Mouse (Mus musculus) stomach, embryonic 15.5 days (tissue): ENCODE measurements at regions not wholly inside any gene's neighbourhood (a gene's known extent, or its start where the extent isn't known, plus 50 kb on each side); places are given as distances from the start of the nearest gene placed in this dataset.

Experiments
- ATAC-seq: fragments of 200-750 bp; cut with Nextera tagmentation; 2 replicates; pipeline ENCODE4 v1.8.0; 2017; ENCODE audit warnings: low read depth, moderate number of reproducible peaks, moderate TSS enrichment; ENCODE audit not compliant: insufficient read depth, low FRiP score
- H3K27ac ChIP-seq: fragments of 300-500 bp; sonication (generic); 2 replicates; pipeline ENCODE4 v1.5.1; 2015; ENCODE audit warnings: mild to moderate bottlenecking, inconsistent platforms
- H3K27me3 ChIP-seq: fragments of 300-500 bp; sonication (generic); replicated peaks from 2 replicates; pipeline ENCODE4 v1.6.1; 2015; ENCODE audit warnings: inconsistent platforms
- H3K36me3 ChIP-seq: fragments of 300-500 bp; sonication (generic); 2 replicates; pipeline ENCODE4 v1.6.1; 2015; ENCODE audit warnings: inconsistent platforms
- H3K4me1 ChIP-seq: fragments of 300-500 bp; sonication (generic); 2 replicates; pipeline ENCODE4 v1.6.1; 2015; ENCODE audit warnings: inconsistent platforms
- H3K4me2 ChIP-seq: fragments of 300-500 bp; sonication (generic); 2 replicates; pipeline ENCODE4 v1.6.1; 2015; ENCODE audit warnings: mild to moderate bottlenecking, inconsistent platforms
- H3K4me3 ChIP-seq: fragments of 300-500 bp; sonication (generic); replicated peaks from 2 replicates; pipeline ENCODE4 v1.5.1; 2015; ENCODE audit warnings: inconsistent platforms
- H3K9ac ChIP-seq: fragments of 300-500 bp; sonication (generic); 2 replicates; pipeline ENCODE4 v1.6.1; 2015; ENCODE audit warnings: inconsistent platforms
- H3K9me3 ChIP-seq: fragments of 300-500 bp; sonication (generic); 2 replicates; pipeline ENCODE4 v1.6.1; 2016; ENCODE audit warnings: inconsistent platforms
- WGBS: fragments of 180-500 bp; shearing (Covaris S2); methylation state at CpG from one replicate; pipeline ENCODE4 v1.1.7; 2015; 5-methylcytosine and 5-hydroxymethylcytosine counted together

DNA sequence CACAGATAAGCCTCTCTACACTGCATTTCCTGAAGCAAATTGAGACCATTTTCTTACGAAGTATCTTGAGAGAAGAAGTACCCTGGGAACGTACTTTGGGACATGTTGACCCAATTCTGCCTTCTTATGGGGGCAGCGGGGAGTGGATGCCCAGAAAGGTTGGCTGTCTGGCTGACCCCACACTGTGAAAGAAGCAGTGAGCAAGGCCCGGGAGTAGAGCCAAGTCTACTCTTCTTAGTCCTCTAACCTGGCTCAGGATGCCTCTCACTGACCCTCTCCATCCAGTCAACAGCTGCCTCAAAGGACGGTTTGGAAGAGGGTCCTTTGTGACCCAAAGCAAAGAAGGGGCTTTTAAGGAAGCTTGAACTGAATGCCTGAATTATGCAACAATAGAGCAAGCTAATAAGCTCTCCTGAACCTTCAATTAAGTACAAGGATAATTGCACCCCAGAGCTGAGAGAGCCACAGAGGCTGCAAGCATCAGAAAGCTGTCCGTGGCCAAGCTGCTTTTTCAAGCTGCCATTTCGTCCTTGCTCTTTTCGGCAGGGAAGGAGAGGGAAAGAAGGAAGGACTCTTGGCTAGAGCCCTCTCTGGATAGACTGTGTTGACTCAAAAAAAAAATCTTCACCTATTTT, 70.3 kb downstream of the Pctp start:
- ATAC-seq: no peak
- 79% methylated on average over 8 of the region's 8 CpGs for WGBS
- Histone ChIP-seq H3K4me2 (no peak overlapping the region), H3K9ac (no peak overlapping the region), H3K9me3 (no peaks in the 10 kb centered on the region), H3K27ac (no peak overlapping the region), H3K27me3 (no peaks in the 10 kb centered on the region), H3K4me3 (no peak overlapping the region), H3K4me1 (no peaks in the 10 kb centered on the region), H3K36me3 (no peaks in the 10 kb centered on the region)

- no peak for ATAC-seq
- H3K9ac ChIP-seq: no peak overlapping the region
- H3K4me1 ChIP-seq: no peaks in the 10 kb centered on the region
- no peaks in the 10 kb centered on the region for H3K27me3 ChIP-seq
- H3K27ac ChIP-seq: no peak overlapping the region
- H3K9me3 ChIP-seq: no peaks in the 10 kb centered on the region
- WGBS: 77% methylated on average over 12 of the region's 12 CpGs
- H3K4me2 ChIP-seq: no peak overlapping the region
- H3K36me3 ChIP-seq: no peaks in the 10 kb centered on the region
- H3K4me3 ChIP-seq: no peak overlapping the region
Measured at GRCm38 (mm10) chr11:89929115-89929988, 73.3 kb downstream of the Pctp start.

- no peak overlapping the region for H3K4me2 ChIP-seq
- H3K27me3 ChIP-seq: no peaks in the 10 kb centered on the region
- WGBS: 70% methylated on average over 3 of the region's 3 CpGs
- no peaks in the 10 kb centered on the region for H3K36me3 ChIP-seq
- no peak for ATAC-seq
- H3K27ac ChIP-seq: no peak overlapping the region
- no peak overlapping the region for H3K4me3 ChIP-seq
- no peak overlapping the region for H3K9ac ChIP-seq
- no peaks in the 10 kb centered on the region for H3K4me1 ChIP-seq
- H3K9me3 ChIP-seq: no peaks in the 10 kb centered on the region
Measured at GRCm38 (mm10) chr11:89927483-89928156, 75.1 kb downstream of the Pctp start.

DNA sequence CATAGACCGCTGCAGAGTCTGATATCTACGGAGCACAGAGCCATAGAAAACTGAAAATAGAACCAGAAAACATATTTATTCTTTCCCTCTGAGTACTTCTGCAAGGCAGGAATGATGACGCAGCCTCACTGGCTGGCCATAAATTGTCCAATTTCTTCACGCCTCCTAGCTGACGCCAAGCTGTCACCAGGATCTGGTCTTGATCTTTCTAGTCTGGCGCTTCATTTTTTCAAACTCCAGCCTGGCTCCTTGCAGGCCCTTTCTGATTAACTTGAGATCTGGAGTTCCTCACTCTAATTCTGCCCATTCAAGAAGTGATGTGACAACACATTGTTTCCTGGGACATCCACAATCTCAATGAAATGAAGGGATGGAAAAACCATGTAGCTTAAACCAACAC, 80.1 kb downstream of the Pctp start:
- no peaks in the 10 kb centered on the region for H3K9me3 ChIP-seq
- ATAC-seq: no peak
- no peaks in the 10 kb centered on the region for H3K27me3 ChIP-seq
- no peak overlapping the region for H3K4me3 ChIP-seq
- WGBS: 53% methylated on average over 6 of the region's 6 CpGs
- no peaks in the 10 kb centered on the region for H3K36me3 ChIP-seq
- H3K27ac ChIP-seq: no peak overlapping the region
- no peak overlapping the region for H3K9ac ChIP-seq
- H3K4me1 ChIP-seq: no peaks in the 10 kb centered on the region
- no peak overlapping the region for H3K4me2 ChIP-seq

DNA sequence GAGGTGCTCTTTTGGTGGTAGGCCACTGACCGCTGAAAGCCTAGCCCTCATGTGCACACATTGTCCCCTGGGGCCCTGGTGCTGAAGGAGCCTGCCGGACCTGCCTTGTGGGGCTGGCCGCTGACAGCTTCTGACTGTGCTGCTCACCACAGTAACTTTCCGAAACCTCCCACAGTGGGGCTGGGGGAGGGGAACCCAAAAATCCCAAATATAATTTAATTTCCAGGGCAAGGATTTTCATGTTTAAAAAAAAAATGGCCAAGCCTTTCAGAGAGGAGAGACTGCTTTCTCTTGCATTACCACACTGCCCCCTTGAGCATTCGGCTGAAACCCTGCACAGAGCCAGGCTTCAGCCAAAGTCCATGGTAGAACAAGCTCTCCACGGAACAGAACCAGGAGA, 81.5 kb downstream of the Pctp start:
- Histone ChIP-seq H3K36me3 (no peaks in the 10 kb centered on the region), H3K9ac (no peak overlapping the region), H3K27ac (no peak overlapping the region), H3K4me3 (no peak overlapping the region), H3K4me2 (no peak overlapping the region), H3K4me1 (no peaks in the 10 kb centered on the region), H3K9me3 (no peaks in the 10 kb centered on the region), H3K27me3 (no peaks in the 10 kb centered on the region)
- ATAC-seq: no peak
- WGBS: 33% methylated on average over 6 of the region's 6 CpGs

DNA sequence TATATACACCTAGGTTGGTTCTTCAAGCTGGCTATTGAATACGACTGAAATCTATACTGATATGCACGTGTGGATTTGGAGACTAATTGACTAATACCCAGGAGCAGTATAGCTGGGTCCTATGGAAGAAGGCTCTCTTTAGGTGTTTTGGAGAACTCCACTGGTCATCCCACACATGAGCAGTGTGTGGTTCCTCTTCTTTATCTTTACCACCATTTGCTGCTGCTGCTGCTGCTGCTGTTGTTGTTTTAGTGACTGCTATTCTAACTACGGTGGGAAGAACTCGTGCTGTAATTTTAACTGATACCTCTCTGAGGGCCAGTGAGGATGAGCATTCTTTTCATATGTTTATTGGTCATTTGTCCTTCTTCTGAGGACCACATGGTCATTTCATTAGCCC, 86.9 kb downstream of the Pctp start:
- Histone ChIP-seq H3K27me3 (no peaks in the 10 kb centered on the region), H3K4me1 (no peaks in the 10 kb centered on the region), H3K9me3 (no peaks in the 10 kb centered on the region), H3K4me2 (no peak overlapping the region), H3K4me3 (no peak overlapping the region), H3K27ac (no peak overlapping the region), H3K9ac (no peak overlapping the region), H3K36me3 (no peaks in the 10 kb centered on the region)
- 71% methylated on average over 4 of the region's 4 CpGs for WGBS
- ATAC-seq: no peak

- WGBS: 47% methylated on average over 2 of the region's 2 CpGs
- H3K4me1 ChIP-seq: no peaks in the 10 kb centered on the region
- ATAC-seq: no peak
- H3K4me2 ChIP-seq: no peak overlapping the region
- no peaks in the 10 kb centered on the region for H3K36me3 ChIP-seq
- H3K4me3 ChIP-seq: no peak overlapping the region
- H3K9me3 ChIP-seq: no peaks in the 10 kb centered on the region
- no peaks in the 10 kb centered on the region for H3K27me3 ChIP-seq
- H3K27ac ChIP-seq: no peak overlapping the region
- no peak overlapping the region for H3K9ac ChIP-seq
Measured at GRCm38 (mm10) chr11:89914577-89914976, 88.1 kb downstream of the Pctp start.

GRCm38 (mm10) chr11:89901241-89901740, 101.4 kb downstream of the Pctp start:
- Histone ChIP-seq H3K27me3 (no peaks in the 10 kb centered on the region), H3K4me1 (no peaks in the 10 kb centered on the region), H3K4me3 (no peak overlapping the region), H3K4me2 (no peak overlapping the region), H3K9ac (no peak overlapping the region), H3K27ac (no peak overlapping the region), H3K9me3 (no peaks in the 10 kb centered on the region), H3K36me3 (no peaks in the 10 kb centered on the region)
- no peak for ATAC-seq
- 74% methylated on average over 9 of the region's 9 CpGs for WGBS

DNA sequence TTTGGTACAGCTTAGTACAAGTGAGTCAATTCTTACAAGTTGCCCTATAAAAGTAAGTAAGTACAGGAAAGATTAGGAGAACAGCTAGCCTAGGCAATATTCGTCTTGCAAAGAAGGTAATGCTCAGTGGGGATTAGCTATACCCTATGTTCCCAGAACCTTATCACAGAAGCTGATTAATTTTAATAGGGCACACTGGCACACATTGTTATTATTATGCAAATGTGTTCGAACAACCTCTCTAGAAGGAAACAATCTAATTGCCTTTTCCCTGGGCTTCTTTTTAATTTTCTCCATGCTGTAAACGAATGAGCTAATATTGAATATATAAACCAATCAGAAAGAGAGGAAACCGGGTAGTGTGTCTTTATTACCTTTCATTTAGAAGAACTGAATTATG, 104.2 kb downstream of the Pctp start:
- Histone ChIP-seq H3K4me3 (no peak overlapping the region), H3K27me3 (no peaks in the 10 kb centered on the region), H3K9me3 (no peaks in the 10 kb centered on the region), H3K4me1 (no peaks in the 10 kb centered on the region), H3K4me2 (no peak overlapping the region), H3K36me3 (no peaks in the 10 kb centered on the region), H3K27ac (no peak overlapping the region), H3K9ac (no peak overlapping the region)
- ATAC-seq: no peak
- 75% methylated on average over 4 of the region's 4 CpGs for WGBS

DNA sequence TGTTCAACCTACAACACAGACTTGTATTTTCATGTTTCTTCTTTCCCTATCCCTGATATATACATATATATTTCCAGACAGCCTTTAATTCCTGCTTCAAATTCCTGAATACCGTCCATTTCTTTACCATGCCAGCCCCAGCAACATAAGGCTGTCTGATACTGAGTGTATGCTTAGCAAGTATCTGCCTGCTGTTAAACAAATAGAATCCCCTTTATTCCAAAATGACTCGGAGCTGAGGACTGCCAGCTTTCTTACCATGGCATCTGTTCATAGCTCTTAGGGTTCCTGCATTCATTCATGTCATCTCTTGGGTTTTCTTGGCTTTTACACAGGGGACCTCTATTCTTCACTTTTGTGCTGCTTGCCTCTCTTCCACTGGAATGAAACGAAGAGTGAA, 105.8 kb downstream of the Pctp start:
- H3K4me2 ChIP-seq: no peak overlapping the region
- H3K4me1 ChIP-seq: no peaks in the 10 kb centered on the region
- ATAC-seq: no peak
- H3K9ac ChIP-seq: no peak overlapping the region
- no peaks in the 10 kb centered on the region for H3K9me3 ChIP-seq
- no peaks in the 10 kb centered on the region for H3K36me3 ChIP-seq
- H3K27ac ChIP-seq: no peak overlapping the region
- H3K27me3 ChIP-seq: no peaks in the 10 kb centered on the region
- no peak overlapping the region for H3K4me3 ChIP-seq
- 40% methylated on average over 3 of the region's 3 CpGs for WGBS

- no peaks in the 10 kb centered on the region for H3K36me3 ChIP-seq
- H3K4me3 ChIP-seq: no peak overlapping the region
- no peak overlapping the region for H3K4me2 ChIP-seq
- H3K4me1 ChIP-seq: no peaks in the 10 kb centered on the region
- no peaks in the 10 kb centered on the region for H3K9me3 ChIP-seq
- H3K9ac ChIP-seq: no peak overlapping the region
- H3K27ac ChIP-seq: no peak overlapping the region
- WGBS: 51% methylated on average over 2 of the region's 2 CpGs
- no peaks in the 10 kb centered on the region for H3K27me3 ChIP-seq
- no peak for ATAC-seq
Measured at GRCm38 (mm10) chr11:89871587-89871986, 94.1 kb upstream of the Ankfn1 start.

DNA sequence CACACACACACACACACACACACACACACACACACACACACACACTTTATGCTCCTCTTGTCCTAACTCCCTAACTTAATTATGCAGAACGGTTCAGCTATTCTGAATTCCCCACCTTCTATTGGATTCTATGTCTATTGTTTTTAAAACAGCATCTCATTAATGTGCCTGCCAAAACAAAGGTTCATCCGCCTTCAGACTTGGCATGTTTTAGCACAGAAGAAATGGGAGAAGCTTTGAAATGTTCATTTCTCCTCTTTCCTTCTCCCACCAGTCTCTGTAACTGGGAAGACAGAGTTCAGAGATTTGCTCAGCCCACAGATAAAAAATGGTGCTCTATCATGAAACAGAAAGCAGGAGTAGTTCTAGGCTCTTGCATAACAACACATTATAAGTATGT, 90.1 kb upstream of the Ankfn1 start:
- no peak overlapping the region for H3K9ac ChIP-seq
- 79% methylated on average over 2 of the region's 2 CpGs for WGBS
- ATAC-seq: no peak
- no peaks in the 10 kb centered on the region for H3K9me3 ChIP-seq
- H3K4me3 ChIP-seq: no peak overlapping the region
- no peak overlapping the region for H3K4me2 ChIP-seq
- H3K36me3 ChIP-seq: no peaks in the 10 kb centered on the region
- no peak overlapping the region for H3K27ac ChIP-seq
- no peaks in the 10 kb centered on the region for H3K4me1 ChIP-seq
- no peaks in the 10 kb centered on the region for H3K27me3 ChIP-seq
